ENCODE assay signal across 8 mouse cellular contexts in the genomic region with DNA sequence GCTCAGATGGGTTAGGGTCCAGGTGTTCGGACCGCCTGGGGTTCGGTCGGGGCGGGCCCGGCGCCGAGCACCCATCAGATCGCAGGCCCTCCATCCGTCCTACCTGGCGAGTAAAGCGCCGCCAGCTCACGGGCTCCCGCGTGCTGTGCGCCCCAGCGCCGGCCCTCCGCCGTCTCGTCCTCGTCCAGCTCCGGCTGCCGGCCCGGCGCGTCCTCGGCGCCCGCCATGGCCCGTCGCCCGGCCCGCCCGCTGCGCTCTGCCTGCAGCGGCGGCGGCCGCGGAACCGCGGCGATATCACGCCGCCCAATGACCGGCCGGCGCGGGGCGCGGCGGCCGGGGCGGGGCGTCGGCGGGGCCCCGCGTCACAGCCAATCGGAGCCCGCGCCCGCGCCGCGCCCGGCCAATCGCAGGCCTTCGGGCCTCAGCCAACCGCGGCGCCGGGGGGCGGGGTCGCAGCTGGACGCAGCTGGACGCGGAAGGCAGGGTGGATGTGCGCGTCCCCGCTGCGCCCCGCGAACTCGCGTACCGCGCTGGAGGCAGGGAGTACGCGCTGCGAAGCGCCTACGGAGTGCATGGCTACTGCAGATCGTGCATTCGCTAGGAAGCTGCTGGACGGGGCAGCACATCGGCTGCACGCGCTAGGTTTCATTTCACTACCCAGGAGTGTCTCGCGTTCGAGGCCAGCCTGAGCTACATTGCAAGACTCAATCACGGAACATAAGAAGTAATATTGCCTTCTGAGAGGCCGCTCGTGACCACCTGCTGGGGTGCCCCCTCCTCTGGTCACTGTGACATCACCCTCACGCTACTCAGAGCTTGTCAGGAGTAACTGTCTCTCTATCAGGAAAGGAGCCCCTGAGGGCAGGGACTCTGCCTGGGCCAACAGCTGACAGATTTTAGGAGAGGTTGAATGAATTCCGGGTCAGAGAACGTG. TPM values are rescaled to one million over a fixed set of nuclear protein-coding genes. Genes with fewer than 3 reads are reported as not detected.
DNase-seq lines count a peak whose midpoint lies in the region; ATAC-seq and TF ChIP-seq lines count a peak whose summit lies in the region.

Gm20431 (minus strand) TSS at position 227 of the 934 bp plus-strand sequence.

- TF ChIP-seq POLR2A in small intestine, adult 2 months (IDR thresholded peaks at IDR 0.05; ENCODE audit: low read depth, low read length): peak; percentile 36

- under 1% methylated on average over 103 of the region's 110 CpGs for WGBS in embryonic facial prominence, embryonic 11.5 days
- under 1% methylated on average over 88 of the region's 110 CpGs for WGBS in intestine, postnatal 0 days
- WGBS in limb, embryonic 11.5 days: under 1% methylated on average over 78 of the region's 110 CpGs
- under 1% methylated on average over 104 of the region's 110 CpGs for WGBS in midbrain, embryonic 13.5 days
- WGBS in small intestine, adult 2 months: 1% methylated on average over 110 of the region's 110 CpGs

- no peaks in the 10 kb centered on the region for H3K27me3 ChIP-seq in embryonic facial prominence, embryonic 11.5 days (ENCODE audit: control insufficient read depth, insufficient read depth, low read length)
- no peaks in the 10 kb centered on the region for H3K27me3 ChIP-seq in intestine, postnatal 0 days (replicated peaks; ENCODE audit: control insufficient read depth, insufficient read depth, low read length)
- H3K27me3 ChIP-seq in limb, embryonic 11.5 days (ENCODE audit: control insufficient read depth, insufficient read depth, low read length): peaks cover 2% of the 10 kb centered on the region; the same call in 1 of the 2 replicates
- peaks cover 13% of the 10 kb centered on the region for H3K27me3 ChIP-seq in midbrain, embryonic 13.5 days
- H3K27me3 ChIP-seq in small intestine, adult 2 months (ENCODE audit: control insufficient read depth, insufficient read depth, low read length): peaks cover 10% of the 10 kb centered on the region; the same call in 1 of the 2 replicates

- H3K4me2 ChIP-seq in embryonic facial prominence, embryonic 11.5 days (ENCODE audit: low read depth, low read length): peak within 1 kb of the TSS; percentile 93
- H3K4me2 ChIP-seq in intestine, postnatal 0 days (replicated peaks; ENCODE audit: low read depth): peak within 1 kb of the TSS; percentile 93
- H3K4me2 ChIP-seq in limb, embryonic 11.5 days (ENCODE audit: low read depth, severe bottlenecking): peak within 1 kb of the TSS; percentile 99
- peak within 1 kb of the TSS; percentile 94 for H3K4me2 ChIP-seq in midbrain, embryonic 13.5 days (replicated peaks)

- 0 out of 2 replicates have a peak within 1 kb of the TSS, but pooled peaks have one; percentile 21 for H3K27ac ChIP-seq in embryonic facial prominence, embryonic 11.5 days (replicated peaks; ENCODE audit: low read depth, low read length)
- H3K27ac ChIP-seq in intestine, postnatal 0 days (ENCODE audit: low read depth, low read length): peak within 1 kb of the TSS; percentile 60
- H3K27ac ChIP-seq in limb, embryonic 11.5 days (replicated peaks; ENCODE audit: low read depth, low read length): 0 out of 2 replicates have a peak within 1 kb of the TSS, but pooled peaks have one; percentile 21
- peak within 1 kb of the TSS; percentile 64 for H3K27ac ChIP-seq in midbrain, embryonic 13.5 days
- peak within 1 kb of the TSS; percentile 10 for H3K27ac ChIP-seq in small intestine, adult 2 months (ENCODE audit: insufficient read depth, low read depth, low read length)

- peak within 1 kb of the TSS; percentile 87 for H3K9ac ChIP-seq in embryonic facial prominence, embryonic 11.5 days (replicated peaks; ENCODE audit: low read length)
- H3K9ac ChIP-seq in intestine, postnatal 0 days (ENCODE audit: low read depth, low read length): peak within 1 kb of the TSS; percentile 74
- H3K9ac ChIP-seq in limb, embryonic 11.5 days (ENCODE audit: low read length): peak within 1 kb of the TSS; percentile 77
- H3K9ac ChIP-seq in midbrain, embryonic 13.5 days (replicated peaks): peak within 1 kb of the TSS; percentile 84

- DNase-seq in layer of hippocampus, adult 11-12 months (ENCODE audit: low spot score): peak; percentile 95
- DNase-seq in layer of hippocampus, adult 9-10 months (ENCODE audit: low spot score): no peak
- peak; percentile 97 for DNase-seq in embryonic facial prominence, embryonic 11.5 days (ENCODE audit: low spot score)
- DNase-seq in limb, embryonic 11.5 days (ENCODE audit: low spot score): peak; percentile 92

- H3K4me1 ChIP-seq in embryonic facial prominence, embryonic 11.5 days (ENCODE audit: control insufficient read depth, insufficient read depth, low read length): peaks cover 5% of the 10 kb centered on the region
- peaks cover 24% of the 10 kb centered on the region for H3K4me1 ChIP-seq in intestine, postnatal 0 days (replicated peaks; ENCODE audit: control insufficient read depth, insufficient read depth, low read length)
- H3K4me1 ChIP-seq in limb, embryonic 11.5 days (ENCODE audit: control insufficient read depth, insufficient read depth, low read length): peaks cover 17% of the 10 kb centered on the region
- H3K4me1 ChIP-seq in midbrain, embryonic 13.5 days (replicated peaks): peaks cover 29% of the 10 kb centered on the region
- peaks cover 21% of the 10 kb centered on the region for H3K4me1 ChIP-seq in small intestine, adult 2 months (ENCODE audit: control insufficient read depth, insufficient read depth, insufficient read length, low read length)

- ATAC-seq in embryonic facial prominence, embryonic 11.5 days (replicated peaks; ENCODE audit: insufficient number of reproducible peaks, low FRiP score, low TSS enrichment, low read depth): peak; percentile 89
- peak; percentile 77 for ATAC-seq in granulocyte monocyte progenitor cell, adult 5-6 weeks (replicated peaks; ENCODE audit: poor library complexity, severe bottlenecking)
- ATAC-seq in intestine, postnatal 0 days: peak; percentile 98
- ATAC-seq in limb, embryonic 11.5 days (ENCODE audit: insufficient number of reproducible peaks, low FRiP score, low TSS enrichment, low read depth): peak; percentile 84
- peak; percentile 95 for ATAC-seq in midbrain, embryonic 13.5 days

- TF ChIP-seq CTCF in intestine, postnatal 0 days (IDR thresholded peaks at IDR 0.05; ENCODE audit: low read depth): 0 out of 2 replicates have a peak, but pooled peaks have one; percentile 1
- TF ChIP-seq CTCF in small intestine, adult 2 months (IDR thresholded peaks at IDR 0.05; ENCODE audit: extremely low read depth, insufficient read length, insufficient replicate concordance, low read depth, low read length): no peak

- H3K4me3 ChIP-seq in embryonic facial prominence, embryonic 11.5 days (ENCODE audit: low read depth, low read length): peak within 1 kb of the TSS; percentile 84
- peak within 1 kb of the TSS; percentile 74 for H3K4me3 ChIP-seq in intestine, postnatal 0 days (ENCODE audit: low read depth, low read length)
- H3K4me3 ChIP-seq in limb, embryonic 11.5 days (ENCODE audit: low read depth, low read length): peak within 1 kb of the TSS; percentile 74
- H3K4me3 ChIP-seq in midbrain, embryonic 13.5 days (replicated peaks): peak within 1 kb of the TSS; percentile 74
- peak within 1 kb of the TSS; percentile 70 for H3K4me3 ChIP-seq in small intestine, adult 2 months (ENCODE audit: low read depth, low read length)

- H3K9me3 ChIP-seq in embryonic facial prominence, embryonic 11.5 days (replicated peaks; ENCODE audit: control insufficient read depth, low read length): no peaks in the 10 kb centered on the region
- H3K9me3 ChIP-seq in intestine, postnatal 0 days (ENCODE audit: control insufficient read depth): no peaks in the 10 kb centered on the region
- H3K9me3 ChIP-seq in limb, embryonic 11.5 days (ENCODE audit: control insufficient read depth, low read length): no peaks in the 10 kb centered on the region
- H3K9me3 ChIP-seq in midbrain, embryonic 13.5 days: no peaks in the 10 kb centered on the region

- H3K36me3 ChIP-seq in embryonic facial prominence, embryonic 11.5 days (replicated peaks; ENCODE audit: control insufficient read depth, insufficient read depth, low read depth, low read length): no peaks in the 10 kb centered on the region
- peaks cover 4% of the 10 kb centered on the region; the same call in 1 of the 2 replicates for H3K36me3 ChIP-seq in intestine, postnatal 0 days (ENCODE audit: control insufficient read depth, insufficient read depth)
- H3K36me3 ChIP-seq in limb, embryonic 11.5 days (ENCODE audit: control insufficient read depth, insufficient read depth, low read length): no peaks in the 10 kb centered on the region; the same call in 1 of the 2 replicates
- peaks cover 4% of the 10 kb centered on the region; the same call in 1 of the 2 replicates for H3K36me3 ChIP-seq in midbrain, embryonic 13.5 days
- no peaks in the 10 kb centered on the region for H3K36me3 ChIP-seq in small intestine, adult 2 months (ENCODE audit: control insufficient read depth, insufficient read depth, low read length)

RNA-seq across cellular contexts. Expression of gene Gm20431, which starts in this region (rescaled TPM):
- 5.2 and 5.6 TPM in 2 replicates for polyA plus RNA-seq in embryonic facial prominence, embryonic 11.5 days (2014; fragmentation: Nextera tagmentation; extraction: Ambion mirVana)
- 4.6 and 11.6 TPM in 2 replicates for total RNA-seq in granulocyte monocyte progenitor cell, adult 5-6 weeks (2014; fragmentation: Nextera tagmentation)
- total RNA-seq in granulocyte monocyte progenitor cell, adult 5-6 weeks (2017): not detected in 2 replicates
- 8.8 and 10.0 TPM in 2 replicates for polyA plus RNA-seq in intestine, postnatal 0 days (2015; fragmentation: Nextera tagmentation; extraction: Ambion mirVana)
- polyA plus RNA-seq in limb, embryonic 11.5 days (2014; fragmentation: Nextera tagmentation; extraction: Ambion mirVana): 4.9 and 7.7 TPM in 2 replicates
- 9.8 and 11.2 TPM in 2 replicates for polyA plus RNA-seq in midbrain, embryonic 13.5 days (2015; fragmentation: Nextera tagmentation; extraction: Ambion mirVana)
- 0.10 TPM in 1 of 2 replicates, not detected in the other for polyA plus RNA-seq in small intestine, adult 2 months (2012; rRNA removed)

Comparison
In these comparisons a context has a peak if more than half of its experiments do, and no peak if none do; other contexts are left out.
1. H3K27ac ChIP-seq: peak in every context shown above with its lines; median percentile 64 in midbrain, embryonic 13.5 days; 60 in intestine, postnatal 0 days; 21 in embryonic facial prominence, embryonic 11.5 days; 21 in limb, embryonic 11.5 days; 10 in small intestine, adult 2 months.